ENCODE assay signal across 11 mouse cellular contexts in the genomic region with DNA sequence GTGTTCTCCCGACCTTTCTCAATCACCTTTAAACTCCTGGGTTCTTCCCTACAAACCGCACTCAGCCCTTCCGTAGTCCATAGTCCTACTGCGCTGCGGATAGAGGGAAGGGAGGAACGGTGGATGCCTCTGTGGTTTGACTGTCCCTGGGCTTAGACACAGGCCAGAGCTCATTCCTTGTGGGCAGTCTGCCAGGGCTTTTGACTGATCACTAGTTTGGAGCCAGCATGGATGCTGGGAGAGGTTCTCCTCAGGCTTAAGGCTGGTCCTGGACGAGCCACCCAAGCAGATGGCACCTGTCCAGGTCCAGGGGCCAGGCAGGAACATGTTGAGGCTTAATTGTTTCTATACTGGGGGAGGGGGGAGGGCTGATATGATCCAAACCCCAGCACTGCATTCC.
A peak's percentile ranks its signal among the peaks of the same experiment; 100 is the strongest.
DNase-seq lines count a peak whose midpoint lies in the region; ATAC-seq lines count a peak whose summit lies in the region.
"Had no signal": no experiment of that assay in that cellular context is flagged by ENCODE, and none has a peak within 500 bp of the region (broad histone marks: within the 10 kb centered on the region; RNA-seq: fewer than 3 reads in every experiment).

No protein-coding gene starts in this region.

- no peak overlapping the region for H3K9ac ChIP-seq in liver, embryonic 11.5 days (ENCODE audit: low read depth, low read length)
- H3K9ac ChIP-seq: embryonic facial prominence, embryonic 13.5 days; limb, embryonic 13.5 days had no signal

- no peaks in the 10 kb centered on the region for H3K36me3 ChIP-seq in liver, embryonic 11.5 days (ENCODE audit: control insufficient read depth, insufficient read depth, low read length)
- H3K36me3 ChIP-seq: embryonic facial prominence, embryonic 13.5 days; limb, embryonic 13.5 days had no signal

- H3K27ac ChIP-seq in liver, embryonic 11.5 days (ENCODE audit: low read depth, low read length) = no peak overlapping the region
- H3K27ac ChIP-seq: embryonic facial prominence, embryonic 13.5 days; hindbrain, embryonic 10.5 days; limb, embryonic 13.5 days had no signal

- no peaks in the 10 kb centered on the region for H3K27me3 ChIP-seq in liver, embryonic 11.5 days (replicated peaks; ENCODE audit: control insufficient read depth, insufficient read depth, low read length)

- no peak for ATAC-seq in liver, embryonic 11.5 days (replicated peaks; ENCODE audit: low FRiP score)
- no peak for ATAC-seq in frontal cortex, adult (ENCODE audit: low TSS enrichment)

- no peaks in the 10 kb centered on the region for H3K9me3 ChIP-seq in liver, embryonic 11.5 days (ENCODE audit: control insufficient read depth, low read length)
- H3K9me3 ChIP-seq: embryonic facial prominence, embryonic 13.5 days; hindbrain, embryonic 10.5 days; limb, embryonic 13.5 days had no signal

- H3K4me2 ChIP-seq in liver, embryonic 11.5 days = no peak overlapping the region
- H3K4me2 ChIP-seq: embryonic facial prominence, embryonic 13.5 days; limb, embryonic 13.5 days had no signal

- WGBS in liver, embryonic 11.5 days = 77% methylated on average over 7 of the region's 7 CpGs

- peak; percentile 71 for DNase-seq in adrenal gland, postnatal 14 days
- DNase-seq in adrenal gland, postnatal 4 days (ENCODE audit: low spot score in 2 of 2) = no peak
- DNase-seq in liver = peak; percentile 37
- DNase-seq in liver, embryonic 11.5 days (ENCODE audit: low spot score) = no peak
- DNase-seq in cerebellum, postnatal 14 days = peak; percentile 91 to 92
- DNase-seq in lung, postnatal 14 days = peak; percentile 67
- no peak for DNase-seq in thymus, postnatal 10 days (ENCODE audit: low spot score in 2 of 2)

- peaks cover 10% of the 10 kb centered on the region for H3K4me1 ChIP-seq in liver, embryonic 11.5 days (replicated peaks; ENCODE audit: control insufficient read depth, insufficient read depth, low read length)

- H3K4me3 ChIP-seq in liver, embryonic 11.5 days (ENCODE audit: low read depth, low read length) = no peak overlapping the region
- H3K4me3 ChIP-seq: embryonic facial prominence, embryonic 13.5 days; hindbrain, embryonic 10.5 days; limb, embryonic 13.5 days had no signal

Comparison
In these comparisons a context has a peak if more than half of its experiments do, and no peak if none do; other contexts are left out.
1. DNase-seq: peak in adrenal gland, postnatal 14 days (single experiment), liver (single experiment), cerebellum, postnatal 14 days (2 of 2) and lung, postnatal 14 days (single experiment); none in adrenal gland, postnatal 4 days (0 of 2), liver, embryonic 11.5 days (single experiment) and thymus, postnatal 10 days (0 of 2).